Mouse (Mus musculus) intestine, postnatal 0 days (tissue): ENCODE data around the gene Prox2. TPM values are rescaled to one million over a fixed set of nuclear protein-coding genes. Genes with fewer than 3 reads are reported as not detected.

Source experiments
- ATAC-seq: fragments of 200-750 bp; cut with Nextera tagmentation; 2 replicates; pipeline ENCODE4 v1.8.0; 2017; ENCODE audit warnings: mild to moderate bottlenecking, moderate TSS enrichment, moderate library complexity
- H3K27ac ChIP-seq: fragments of 300-500 bp; sonication (generic); 2 replicates; pipeline ENCODE4 v1.5.1; 2014; ENCODE audit warnings: mild to moderate bottlenecking, low read depth, low read length, moderate library complexity
- H3K27me3 ChIP-seq: fragments of 300-500 bp; sonication (generic); replicated peaks from 2 replicates; pipeline ENCODE4 v1.6.1; 2014; ENCODE audit warnings: low read length, mixed read lengths; ENCODE audit not compliant: control insufficient read depth, insufficient read depth
- H3K36me3 ChIP-seq: fragments of 300-500 bp; sonication (generic); 2 replicates; pipeline ENCODE4 v1.6.1; 2014; ENCODE audit warnings: mild to moderate bottlenecking, moderate library complexity; ENCODE audit not compliant: control insufficient read depth, insufficient read depth
- H3K4me1 ChIP-seq: fragments of 300-500 bp; sonication (generic); replicated peaks from 2 replicates; pipeline ENCODE4 v1.6.1; 2014; ENCODE audit warnings: antibody characterized with exemption, low read length, mixed read lengths; ENCODE audit not compliant: control insufficient read depth, insufficient read depth
- H3K4me2 ChIP-seq: fragments of 300-500 bp; sonication (generic); replicated peaks from 2 replicates; pipeline ENCODE4 v1.6.1; 2014; ENCODE audit warnings: low read depth, mild to moderate bottlenecking, moderate library complexity
- H3K4me3 ChIP-seq: fragments of 300-500 bp; sonication (generic); 2 replicates; pipeline ENCODE4 v1.5.1; 2014; ENCODE audit warnings: low read depth, low read length
- H3K9ac ChIP-seq: fragments of 300-500 bp; sonication (generic); 2 replicates; pipeline ENCODE4 v1.6.1; 2014; ENCODE audit warnings: mild to moderate bottlenecking, low read depth, low read length
- H3K9me3 ChIP-seq: fragments of 300-500 bp; sonication (generic); 2 replicates; pipeline ENCODE4 v1.6.1; 2016; ENCODE audit warnings: mixed run types; ENCODE audit not compliant: control insufficient read depth
- CTCF ChIP-seq: sonication (generic); IDR thresholded peaks from 2 replicates; pipeline ENCODE4 v1.5.1; 2016; ENCODE audit warnings: low read depth, mild to moderate bottlenecking, control low read depth, antibody characterized with exemption, moderate library complexity
- WGBS: fragments of 180-500 bp; shearing (Covaris S2); extraction: QIAGEN DNeasy Blood & Tissue Kit; methylation state at CpG from one replicate; pipeline ENCODE4 v1.1.7; 2014; 5-methylcytosine and 5-hydroxymethylcytosine counted together
- polyA plus RNA-seq: library from polyadenylated mRNA; unstranded; fragments of >200 nt; fragmentation: Nextera tagmentation; extraction: Ambion mirVana; gene quantifications from 2 replicates; pipeline ENCODE4 v1.2.1, GENCODE M21; 2015

Prox2 gene
- polyA plus RNA-seq, 1 experiment from 2014 or later, result 0.99 TPM

GRCm38 (mm10) chr12:85110011-85110697, 405 bp downstream of the Prox2 start:
- peak overlapping the region; percentile 100 for H3K4me3 ChIP-seq
- TF ChIP-seq CTCF, result no peak
- no peaks in the 10 kb centered on the region for H3K27me3 ChIP-seq
- ATAC-seq, result no peak
- 12% methylated on average over 18 of the region's 18 CpGs for WGBS
- H3K9me3 ChIP-seq, result no peaks in the 10 kb centered on the region
- peak overlapping the region; percentile 94 for H3K9ac ChIP-seq
- H3K27ac ChIP-seq, result peak overlapping the region; percentile 94; the same call in 1 of the 2 replicates
- H3K36me3 ChIP-seq, result peaks cover 8% of the 10 kb centered on the region; the same call in 1 of the 2 replicates
- H3K4me2 ChIP-seq, result peak overlapping the region; percentile 87
- peaks cover 10% of the 10 kb centered on the region for H3K4me1 ChIP-seq

GRCm38 (mm10) chr12:85109426-85109825, 1.1 kb downstream of the Prox2 start:
- H3K36me3 ChIP-seq, result 0 out of 2 replicates have a peak, but pooled peaks cover 4% of the 10 kb centered on the region
- 56% methylated on average over 4 of the region's 4 CpGs for WGBS
- no peaks in the 10 kb centered on the region for H3K9me3 ChIP-seq
- H3K4me3 ChIP-seq, result no peak overlapping the region
- no peak for ATAC-seq
- peaks cover 10% of the 10 kb centered on the region for H3K4me1 ChIP-seq
- no peaks in the 10 kb centered on the region for H3K27me3 ChIP-seq
- no peak overlapping the region for H3K9ac ChIP-seq
- peak overlapping the region; percentile 87; the same call in 1 of the 2 replicates for H3K4me2 ChIP-seq
- H3K27ac ChIP-seq, result no peak overlapping the region
- no peak for TF ChIP-seq CTCF

- Histone ChIP-seq H3K4me3 (no peak overlapping the region), H3K9ac (no peak overlapping the region), H3K9me3 (no peaks in the 10 kb centered on the region), H3K27ac (no peak overlapping the region), H3K27me3 (no peaks in the 10 kb centered on the region), H3K4me1 (peaks cover 10% of the 10 kb centered on the region), H3K4me2 (no peak overlapping the region), H3K36me3 (0 out of 2 replicates have a peak, but pooled peaks cover 4% of the 10 kb centered on the region)
- TF ChIP-seq CTCF, result no peak
- no peak for ATAC-seq
- 69% methylated on average over 3 of the region's 3 CpGs for WGBS
These were observed 1.9 kb downstream of the Prox2 start for GRCm38 (mm10) chr12:85108643-85109042.

GRCm38 (mm10) chr12:85106292-85106691, 4.3 kb downstream of the Prox2 start:
- 22% methylated on average over 8 of the region's 8 CpGs for WGBS

GRCm38 (mm10) chr12:85104789-85105188, 5.8 kb downstream of the Prox2 start:
- Histone ChIP-seq H3K36me3 (no peaks in the 10 kb centered on the region), H3K4me1 (0 out of 2 replicates have a peak, but pooled peaks cover 2% of the 10 kb centered on the region), H3K9me3 (no peaks in the 10 kb centered on the region), H3K4me3 (no peak overlapping the region), H3K27ac (no peak overlapping the region), H3K9ac (no peak overlapping the region), H3K4me2 (no peak overlapping the region), H3K27me3 (no peaks in the 10 kb centered on the region)
- ATAC-seq, result no peak
- 84% methylated on average over 8 of the region's 8 CpGs for WGBS
- no peak for TF ChIP-seq CTCF

More at GRCm38 (mm10) chr12:85106292-85106691, 4.3 kb downstream of the Prox2 start:
- Histone ChIP-seq H3K4me1 (0 out of 2 replicates have a peak, but pooled peaks cover 5% of the 10 kb centered on the region), H3K4me2 (no peak overlapping the region), H3K36me3 (no peaks in the 10 kb centered on the region), H3K4me3 (no peak overlapping the region), H3K27me3 (no peaks in the 10 kb centered on the region), H3K9ac (no peak overlapping the region), H3K9me3 (no peaks in the 10 kb centered on the region), H3K27ac (no peak overlapping the region)
- no peak for ATAC-seq
- no peak for TF ChIP-seq CTCF

GRCm38 (mm10) chr12:85103096-85103495, 7.5 kb downstream of the Prox2 start:
- no peak for TF ChIP-seq CTCF
- Histone ChIP-seq H3K36me3 (no peaks in the 10 kb centered on the region), H3K27me3 (no peaks in the 10 kb centered on the region), H3K4me2 (no peak overlapping the region), H3K4me1 (no peaks in the 10 kb centered on the region), H3K4me3 (no peak overlapping the region), H3K9me3 (no peaks in the 10 kb centered on the region), H3K9ac (no peak overlapping the region), H3K27ac (no peak overlapping the region)
- WGBS, result 43% methylated on average over 8 of the region's 8 CpGs
- 0 out of 2 replicates have a peak, but pooled peaks have one; percentile 8 for ATAC-seq
